Comparison of ENCODE assay signal across 8 mouse cellular contexts in the genomic region with DNA sequence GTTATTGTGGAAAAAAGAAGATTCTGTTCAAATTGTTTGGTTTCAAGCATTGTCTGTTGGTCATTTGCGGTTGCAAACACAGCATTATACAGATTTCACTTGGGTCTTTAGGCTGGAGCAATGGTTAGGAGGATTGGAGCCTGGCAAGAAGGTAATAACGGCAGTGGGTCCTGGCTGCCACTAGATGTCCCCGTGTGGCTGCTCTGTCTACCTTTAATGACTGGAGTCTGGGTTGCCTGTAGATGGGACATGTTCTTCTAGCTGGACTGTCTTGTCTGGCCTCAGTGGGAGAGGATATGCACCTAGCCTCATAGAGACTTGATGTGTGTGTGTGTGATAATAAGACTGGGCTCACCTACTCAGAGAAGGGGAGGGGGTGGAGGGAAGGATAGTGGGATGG.
DNase-seq lines count a peak whose midpoint lies in the region; ATAC-seq and TF ChIP-seq lines count a peak whose summit lies in the region.

No protein-coding gene starts in this region.

- no peaks in the 10 kb centered on the region for H3K36me3 ChIP-seq in heart, embryonic 11.5 days (ENCODE audit: control insufficient read depth, insufficient read depth, low read length)
- H3K36me3 ChIP-seq in testis, adult 2 months (ENCODE audit: control insufficient read depth, insufficient read depth, low read length): no peaks in the 10 kb centered on the region
- H3K36me3 ChIP-seq in midbrain, embryonic 16.5 days (ENCODE audit: control insufficient read depth, insufficient read depth, low read length): no peaks in the 10 kb centered on the region

- peak; percentile 36; the same call in 1 of the 2 replicates for TF ChIP-seq CTCF in testis, adult 2 months (IDR thresholded peaks at IDR 0.05; ENCODE audit: control insufficient read depth, insufficient read depth, insufficient replicate concordance, low read depth, low read length)
- peak; percentile 47; the same call in 1 of the 2 replicates for TF ChIP-seq CTCF in cortical plate, adult 2 months (IDR thresholded peaks at IDR 0.05; ENCODE audit: extremely low read depth, insufficient read depth, low read length)

- H3K4me1 ChIP-seq in heart, embryonic 11.5 days (ENCODE audit: control insufficient read depth, insufficient read depth, low read length): no peaks in the 10 kb centered on the region
- H3K4me1 ChIP-seq in testis, adult 2 months (ENCODE audit: control insufficient read depth, insufficient read depth, low read length): no peaks in the 10 kb centered on the region
- no peaks in the 10 kb centered on the region for H3K4me1 ChIP-seq in cortical plate, adult 2 months (ENCODE audit: control insufficient read depth, insufficient read depth, low read length)
- H3K4me1 ChIP-seq in midbrain, embryonic 16.5 days (ENCODE audit: control insufficient read depth, insufficient read depth, low read length): no peaks in the 10 kb centered on the region

- H3K4me2 ChIP-seq in heart, embryonic 11.5 days: no peak overlapping the region
- H3K4me2 ChIP-seq in midbrain, embryonic 16.5 days (ENCODE audit: low read length): no peak overlapping the region

- no peaks in the 10 kb centered on the region for H3K27me3 ChIP-seq in heart, embryonic 11.5 days (ENCODE audit: control insufficient read depth, insufficient read depth, low read length)
- H3K27me3 ChIP-seq in testis, adult 2 months (ENCODE audit: control insufficient read depth, insufficient read depth, low read length): no peaks in the 10 kb centered on the region
- H3K27me3 ChIP-seq in midbrain, embryonic 16.5 days (ENCODE audit: control insufficient read depth, insufficient read depth, low read depth, low read length): no peaks in the 10 kb centered on the region

- H3K27ac ChIP-seq in heart, embryonic 11.5 days (ENCODE audit: low read depth, low read length): no peak overlapping the region
- H3K27ac ChIP-seq in testis, adult 2 months (ENCODE audit: control insufficient read depth, insufficient read depth, low read depth, low read length): no peak overlapping the region
- H3K27ac ChIP-seq in cortical plate, adult 2 months (ENCODE audit: insufficient read depth, low read length): no peak overlapping the region
- H3K27ac ChIP-seq in midbrain, embryonic 16.5 days (ENCODE audit: low read length): no peak overlapping the region

- 30% methylated on average over 3 of the region's 3 CpGs for WGBS in heart, embryonic 11.5 days (ENCODE audit: insufficient replicate concordance)
- WGBS in midbrain, embryonic 16.5 days: 46% methylated on average over 3 of the region's 3 CpGs

- H3K9me3 ChIP-seq in heart, embryonic 11.5 days (replicated peaks; ENCODE audit: control insufficient read depth, low read length): no peaks in the 10 kb centered on the region
- no peaks in the 10 kb centered on the region for H3K9me3 ChIP-seq in midbrain, embryonic 16.5 days (replicated peaks; ENCODE audit: control insufficient read depth, low read length, poor library complexity, severe bottlenecking)

- H3K4me3 ChIP-seq in heart, embryonic 11.5 days (ENCODE audit: low read depth, low read length): no peak overlapping the region
- H3K4me3 ChIP-seq in testis, adult 2 months (ENCODE audit: control insufficient read depth, low read depth, low read length): no peak overlapping the region
- H3K4me3 ChIP-seq in cortical plate, adult 2 months (ENCODE audit: insufficient read depth, low read length): no peak overlapping the region
- no peak overlapping the region for H3K4me3 ChIP-seq in midbrain, embryonic 16.5 days (ENCODE audit: low read depth, low read length)

- peak; percentile 66 for DNase-seq in heart, adult 11 months
- no peak for DNase-seq in testis, postnatal 10 days (ENCODE audit: low spot score)
- no peak for DNase-seq in gastrocnemius, adult 18-20 months (ENCODE audit: low spot score)
- no peak for DNase-seq in testis, postnatal 14 days (ENCODE audit: low spot score)

- H3K9ac ChIP-seq in heart, embryonic 11.5 days (ENCODE audit: low read depth, low read length): no peak overlapping the region
- H3K9ac ChIP-seq in midbrain, embryonic 16.5 days (ENCODE audit: low read depth, low read length): no peak overlapping the region

- ATAC-seq in heart, embryonic 11.5 days (replicated peaks; ENCODE audit: insufficient number of reproducible peaks, low FRiP score, low TSS enrichment): no peak
- 0 out of 2 replicates have a peak, but pooled peaks have one; percentile 36 for ATAC-seq in midbrain, embryonic 16.5 days

- TF ChIP-seq POLR2A in testis, adult 2 months (IDR thresholded peaks at IDR 0.05; ENCODE audit: control insufficient read depth, low read depth, low read length): no peak
- no peak for TF ChIP-seq POLR2A in cortical plate, adult 2 months (IDR thresholded peaks at IDR 0.05; ENCODE audit: extremely low read depth, insufficient read depth, low read length)
